Mouse (Mus musculus) G1E (cell line): ENCODE measurements around the gene Nhlrc1. TPM values are rescaled to one million over a fixed set of nuclear protein-coding genes. Genes with fewer than 3 reads are reported as not detected.

Experiments used
- ATAC-seq: 2 replicates; pipeline ENCODE4 v1.8.0; 2016; ENCODE audit warnings: mild to moderate bottlenecking; ENCODE audit not compliant: insufficient number of reproducible peaks, poor library complexity, low FRiP score, severe bottlenecking; ENCODE audit errors: extremely low read depth
- DNase-seq: peaks from one replicate; pipeline ENCODE4 v3.0.0; 2012; ENCODE audit warnings: low spot score
- H3K27me3 ChIP-seq: 2 replicates; pipeline ENCODE4 v1.6.1; 2012; ENCODE audit warnings: mild to moderate bottlenecking, low read length, inconsistent platforms; ENCODE audit not compliant: insufficient read depth
- H3K36me3 ChIP-seq: replicated peaks from 2 replicates; pipeline ENCODE3; 2012; ENCODE audit warnings: mild to moderate bottlenecking, inconsistent platforms
- H3K4me1 ChIP-seq: 2 replicates; pipeline ENCODE4 v1.6.1; 2012; ENCODE audit warnings: low read depth, low read length, inconsistent platforms, mixed read lengths; ENCODE audit not compliant: insufficient read depth
- H3K4me3 ChIP-seq: 2 replicates; pipeline ENCODE4 v1.5.1; 2012; ENCODE audit warnings: low read depth, mild to moderate bottlenecking, inconsistent platforms, low read length, moderate library complexity, mixed read lengths
- H3K9me3 ChIP-seq: replicated peaks from 2 replicates; pipeline ENCODE4 v1.6.1; 2012; ENCODE audit warnings: inconsistent platforms
- CTCF ChIP-seq: IDR thresholded peaks from 2 replicates; pipeline ENCODE4 v1.5.1; 2012; ENCODE audit warnings: low read depth, low read length, inconsistent platforms, mixed read lengths
- GATA1 ChIP-seq: IDR thresholded peaks from 2 replicates; pipeline ENCODE4 v1.6.1; 2012; ENCODE audit warnings: borderline replicate concordance, low read length, inconsistent platforms, mixed read lengths
- GATA2 ChIP-seq: IDR thresholded peaks from 2 replicates; pipeline ENCODE4 v1.6.1; 2012; ENCODE audit warnings: low read depth, low read length, inconsistent platforms, borderline replicate concordance
- POLR2AphosphoS5 ChIP-seq: IDR thresholded peaks from 2 replicates; pipeline ENCODE4 v1.6.1; 2012; ENCODE audit warnings: low read depth, low read length, inconsistent platforms; ENCODE audit not compliant: insufficient replicate concordance
- TAL1 ChIP-seq: conservative IDR thresholded peaks from 2 replicates; pipeline ENCODE4 v1.6.1; 2012; ENCODE audit warnings: low read depth, low read length, inconsistent platforms, mixed read lengths
- polyA plus RNA-seq: library from polyadenylated mRNA; stranded (reverse); fragments of >175 nt; gene quantifications from 2 replicates; pipeline ENCODE4 v1.2.3, GENCODE M21; 2012
- total RNA-seq, 2 experiments: library from RNA; stranded (forward) in 1 of 2; stranded (reverse) in 1 of 2; fragments of 200-1000 nt in 1 of 2; fragments of >200 nt in 1 of 2; fragmentation: Nextera tagmentation in 1 of 2; gene quantifications; 2 replicates each; pipeline ENCODE4 v1.2.3; 2014 to 2017

Gene Nhlrc1
- total and polyA plus RNA-seq, 3 experiments: 0.05 TPM; not detected in 2

DNA sequence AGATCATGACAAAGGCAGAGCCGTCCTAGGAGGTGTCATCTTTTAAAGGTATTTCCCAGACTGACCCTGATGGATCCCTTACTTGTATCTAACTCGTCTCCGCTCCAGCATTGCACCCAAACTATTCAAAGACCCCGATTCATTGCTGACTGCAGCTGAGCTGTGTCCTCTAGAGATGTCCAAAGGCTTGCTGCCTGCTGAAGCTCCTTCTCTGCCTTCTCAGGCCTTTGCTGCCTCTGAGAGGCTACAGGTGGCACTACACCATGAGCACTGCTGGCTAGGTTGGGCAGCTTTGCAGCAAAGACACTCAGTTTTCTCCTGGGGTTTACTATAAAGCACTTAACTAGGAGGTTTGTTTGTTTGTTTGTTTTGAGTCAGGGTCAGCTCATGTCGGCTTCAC is 2.6 kb upstream of the Nhlrc1 start:
- TF ChIP-seq GATA1 (no peak), POLR2AphosphoS5 (no peak), GATA2 (no peak), TAL1 (no peak)
- no peak overlapping the region for H3K4me3 ChIP-seq
- H3K4me1 ChIP-seq: no peaks in the 10 kb centered on the region
- ATAC-seq: no peak
- no peak for DNase-seq
- peaks cover 5% of the 10 kb centered on the region; the same call in 1 of the 2 replicates for H3K27me3 ChIP-seq
- H3K36me3 ChIP-seq: no peaks in the 10 kb centered on the region
- no peaks in the 10 kb centered on the region; the same call in 1 of the 2 replicates for H3K9me3 ChIP-seq

DNA sequence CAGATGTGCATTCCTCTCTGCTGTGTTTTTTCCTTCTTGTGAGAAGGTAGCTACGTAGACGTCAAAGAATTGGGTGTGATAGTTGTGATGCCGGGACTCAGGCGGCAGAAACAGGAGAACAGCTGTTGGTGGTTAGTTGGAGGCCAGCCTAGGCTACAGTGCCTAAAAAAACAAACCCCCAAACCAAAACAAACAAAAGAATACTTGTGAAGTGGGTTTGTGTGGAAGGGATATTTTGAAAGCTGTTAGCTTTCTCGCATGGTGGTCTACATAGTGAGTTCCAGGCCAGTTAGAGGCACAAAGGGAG is 498 bp upstream of the Nhlrc1 start:
- H3K4me1 ChIP-seq: no peaks in the 10 kb centered on the region
- TF ChIP-seq CTCF: no peak
- TF ChIP-seq GATA2: no peak
- no peak for TF ChIP-seq GATA1
- TF ChIP-seq POLR2AphosphoS5: no peak
- TF ChIP-seq TAL1: no peak
- ATAC-seq (no peak), DNase-seq (no peak)
- H3K9me3 ChIP-seq: no peaks in the 10 kb centered on the region; the same call in 1 of the 2 replicates
- peaks cover 5% of the 10 kb centered on the region; the same call in 1 of the 2 replicates for H3K27me3 ChIP-seq
- no peak overlapping the region for H3K4me3 ChIP-seq
- no peaks in the 10 kb centered on the region for H3K36me3 ChIP-seq

DNA sequence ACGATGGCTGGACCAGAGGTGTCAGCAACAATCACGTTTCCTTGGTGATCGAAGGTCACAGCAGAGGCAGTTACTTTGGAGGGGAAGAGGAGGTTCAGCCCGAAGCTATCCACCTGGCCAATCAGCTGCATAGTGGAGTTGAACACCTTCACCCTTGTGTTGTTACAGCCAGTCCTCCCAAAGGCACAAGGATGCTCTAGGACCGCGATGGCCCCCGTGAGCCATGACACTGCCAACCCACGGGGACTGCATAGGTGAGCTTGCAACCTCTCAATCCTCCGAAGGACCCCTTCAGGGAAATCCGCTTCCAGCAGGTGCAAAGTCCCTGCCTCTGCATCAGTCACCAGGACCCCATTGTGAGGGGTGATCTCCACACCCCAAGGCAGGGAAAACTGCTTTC is 910 bp downstream of the Nhlrc1 start:
- ATAC-seq (no peak), DNase-seq (no peak)
- no peak overlapping the region for H3K4me3 ChIP-seq
- H3K27me3 ChIP-seq: peaks cover 5% of the 10 kb centered on the region; the same call in 1 of the 2 replicates
- TF ChIP-seq TAL1 (no peak), CTCF (no peak), POLR2AphosphoS5 (no peak), GATA1 (no peak), GATA2 (no peak)
- no peaks in the 10 kb centered on the region for H3K36me3 ChIP-seq
- no peaks in the 10 kb centered on the region; the same call in 1 of the 2 replicates for H3K9me3 ChIP-seq
- H3K4me1 ChIP-seq: no peaks in the 10 kb centered on the region

DNA sequence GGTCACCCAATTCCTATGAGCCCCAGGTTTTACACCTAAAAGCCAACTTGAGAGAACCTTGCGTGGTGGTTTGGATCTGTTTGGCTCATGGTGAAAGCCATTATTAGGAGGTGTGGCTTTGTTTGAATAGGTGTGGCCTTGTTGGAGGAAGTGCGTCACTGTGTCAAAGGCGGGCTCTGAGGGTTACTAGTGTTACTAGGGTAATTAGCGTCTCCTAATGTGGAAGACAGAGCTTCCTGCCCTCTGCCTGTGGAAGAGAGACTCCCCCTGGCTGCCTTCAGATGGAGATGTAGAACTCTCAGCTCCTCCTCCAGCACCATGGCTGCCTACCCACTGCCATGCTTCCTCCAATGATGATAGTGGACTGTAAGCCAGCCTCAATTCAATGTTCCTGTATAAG is 13.1 kb downstream of the Nhlrc1 start:
- ATAC-seq: no peak

DNA sequence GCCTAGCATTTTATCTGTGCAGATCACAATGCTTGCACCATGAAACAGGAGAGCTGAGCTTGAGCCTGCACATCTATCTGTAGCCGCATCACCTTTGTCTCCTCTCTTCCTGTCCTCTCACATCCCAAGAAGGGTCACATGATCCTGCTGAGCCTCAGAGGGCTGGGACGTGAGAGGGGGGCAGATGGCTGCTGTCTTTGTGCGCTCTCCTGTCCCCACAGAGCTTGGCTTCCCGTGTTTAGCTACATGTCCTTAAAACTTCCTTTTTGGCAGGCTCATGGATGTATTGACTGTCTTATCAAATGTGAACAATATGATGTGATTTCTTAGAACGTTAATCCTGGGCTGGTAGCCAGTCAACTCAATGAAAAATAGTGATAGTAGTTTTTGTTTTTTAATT is 15.2 kb downstream of the Nhlrc1 start:
- Histone ChIP-seq H3K4me3 (no peak overlapping the region), H3K4me1 (no peaks in the 10 kb centered on the region), H3K27me3 (no peaks in the 10 kb centered on the region; the same call in 1 of the 2 replicates), H3K9me3 (no peaks in the 10 kb centered on the region), H3K36me3 (no peaks in the 10 kb centered on the region)
- DNase-seq: no peak
- no peak for TF ChIP-seq TAL1
- no peak for ATAC-seq

More for the DNA sequence above, 13.1 kb downstream of the Nhlrc1 start:
- Histone ChIP-seq H3K27me3 (no peaks in the 10 kb centered on the region; the same call in 1 of the 2 replicates), H3K4me1 (no peaks in the 10 kb centered on the region), H3K36me3 (no peaks in the 10 kb centered on the region), H3K4me3 (no peak overlapping the region), H3K9me3 (no peaks in the 10 kb centered on the region)
- no peak for DNase-seq
- TF ChIP-seq CTCF: no peak
- no peak for TF ChIP-seq TAL1
- no peak for TF ChIP-seq POLR2AphosphoS5
- no peak for TF ChIP-seq GATA1
- TF ChIP-seq GATA2: no peak

DNA sequence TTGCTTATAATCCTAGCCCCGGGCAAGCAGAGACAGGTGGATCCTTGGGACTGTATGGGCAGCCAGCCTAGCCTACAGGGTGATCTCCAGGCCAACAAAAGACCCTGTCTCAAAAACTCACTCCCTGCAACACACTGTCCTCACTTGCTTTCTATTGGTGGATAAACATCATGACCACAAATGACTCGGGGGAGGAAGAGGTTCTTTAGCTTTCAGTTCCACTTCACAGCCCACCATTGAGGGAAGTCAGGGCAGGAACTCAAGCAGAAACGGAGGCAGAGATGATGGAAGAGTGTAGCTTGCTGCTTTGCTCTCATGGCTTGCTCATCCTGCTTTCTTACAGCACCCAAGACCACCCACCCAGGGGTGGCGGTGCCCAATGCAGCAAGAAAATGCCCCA is 17.3 kb downstream of the Nhlrc1 start:
- Histone ChIP-seq H3K4me3 (no peak overlapping the region), H3K9me3 (no peaks in the 10 kb centered on the region), H3K36me3 (no peaks in the 10 kb centered on the region), H3K4me1 (no peaks in the 10 kb centered on the region), H3K27me3 (no peaks in the 10 kb centered on the region; the same call in 1 of the 2 replicates)
- ATAC-seq (no peak), DNase-seq (no peak)
- no peak for TF ChIP-seq GATA1
- TF ChIP-seq TAL1: no peak
- TF ChIP-seq CTCF: no peak
- no peak for TF ChIP-seq GATA2
- TF ChIP-seq POLR2AphosphoS5: no peak

DNA sequence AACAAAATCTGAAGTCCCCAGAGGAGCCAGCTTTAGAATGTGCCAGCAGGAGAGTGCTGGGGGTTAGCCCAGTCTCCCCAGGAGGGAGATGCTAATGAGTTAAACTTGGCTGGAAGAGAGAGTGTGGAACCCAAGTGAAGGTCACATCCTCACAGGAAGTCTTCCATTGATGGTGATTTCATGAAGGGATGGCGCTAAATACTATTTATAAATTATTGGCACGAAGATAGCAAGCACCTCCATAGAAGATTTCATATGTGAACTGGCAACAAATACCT is 21.4 kb downstream of the Nhlrc1 start:
- no peak for TF ChIP-seq GATA1
- TF ChIP-seq TAL1: no peak
- TF ChIP-seq POLR2AphosphoS5: no peak
- TF ChIP-seq GATA2: no peak
- TF ChIP-seq CTCF: no peak

More for the DNA sequence above, 21.4 kb downstream of the Nhlrc1 start:
- no peak for DNase-seq
- no peaks in the 10 kb centered on the region for H3K4me1 ChIP-seq
- no peak overlapping the region for H3K4me3 ChIP-seq
- no peaks in the 10 kb centered on the region; the same call in 1 of the 2 replicates for H3K27me3 ChIP-seq
- no peaks in the 10 kb centered on the region for H3K36me3 ChIP-seq
- no peaks in the 10 kb centered on the region for H3K9me3 ChIP-seq
- ATAC-seq: no peak
